Mouse (Mus musculus): ENCODE data around the gene Vps13d.
A peak's percentile ranks its signal among the peaks of the same experiment; 100 is the strongest.

The Vps13d gene

GRCm38 (mm10) chr4:145194559-145195162 lies at the start of gene Vps13d:
TSS of gene Vps13d (minus strand) at chr4:145195005.
- DNase-seq (ENCODE audit: low read depth, low spot score), result peak; percentile 88

GRCm38 (mm10) chr4:145242719-145243350 lies 48.0 kb upstream of the Vps13d start:
- no peak for DNase-seq (ENCODE audit: low read depth, low spot score)

GRCm38 (mm10) chr4:145240723-145241231 lies 46.0 kb upstream of the Vps13d start:
- DNase-seq (ENCODE audit: low read depth, low spot score), result peak; percentile 69

- peak; percentile 89 for DNase-seq (ENCODE audit: low read depth, low spot score)
These were observed 44.4 kb upstream of the Vps13d start for GRCm38 (mm10) chr4:145239049-145239830.

GRCm38 (mm10) chr4:145236027-145236426 lies 41.2 kb upstream of the Vps13d start:
- no peak for DNase-seq (ENCODE audit: low read depth, low spot score)

- DNase-seq (ENCODE audit: low read depth, low spot score), result peak; percentile 73
These were observed 38.9 kb upstream of the Vps13d start for GRCm38 (mm10) chr4:145233487-145234228.

- peak; percentile 42 for DNase-seq (ENCODE audit: low read depth, low spot score)
These were observed 36.9 kb upstream of the Vps13d start for GRCm38 (mm10) chr4:145231732-145232131.

GRCm38 (mm10) chr4:145230647-145231046 lies 35.8 kb upstream of the Vps13d start:
- DNase-seq (ENCODE audit: low read depth, low spot score), result no peak

GRCm38 (mm10) chr4:145229524-145230163 lies 34.8 kb upstream of the Vps13d start:
- DNase-seq (ENCODE audit: low read depth, low spot score), result no peak

GRCm38 (mm10) chr4:145229051-145229450 lies 34.2 kb upstream of the Vps13d start:
- no peak for DNase-seq (ENCODE audit: low read depth, low spot score)

GRCm38 (mm10) chr4:145224613-145225012 lies 29.8 kb upstream of the Vps13d start:
- no peak for DNase-seq (ENCODE audit: low read depth, low spot score)

- no peak for DNase-seq (ENCODE audit: low read depth, low spot score)
These were observed 27.3 kb upstream of the Vps13d start for GRCm38 (mm10) chr4:145222064-145222463.

- DNase-seq (ENCODE audit: low read depth, low spot score), result no peak
These were observed 26.6 kb upstream of the Vps13d start for GRCm38 (mm10) chr4:145221379-145221778.

GRCm38 (mm10) chr4:145220001-145220400 lies 25.2 kb upstream of the Vps13d start:
- DNase-seq (ENCODE audit: low read depth, low spot score), result no peak

GRCm38 (mm10) chr4:145219240-145219985 lies 24.6 kb upstream of the Vps13d start:
- peak; percentile 74 for DNase-seq (ENCODE audit: low read depth, low spot score)

GRCm38 (mm10) chr4:145217837-145218236 lies 23.0 kb upstream of the Vps13d start:
- peak; percentile 70 for DNase-seq (ENCODE audit: low read depth, low spot score)

- no peak for DNase-seq (ENCODE audit: low read depth, low spot score)
These were observed 22.2 kb upstream of the Vps13d start for GRCm38 (mm10) chr4:145217046-145217445.

GRCm38 (mm10) chr4:145215396-145215795 lies 20.6 kb upstream of the Vps13d start:
- no peak for DNase-seq (ENCODE audit: low read depth, low spot score)

GRCm38 (mm10) chr4:145214786-145215174 lies 20.0 kb upstream of the Vps13d start:
- no peak for DNase-seq (ENCODE audit: low read depth, low spot score)

GRCm38 (mm10) chr4:145213999-145214785 lies 19.4 kb upstream of the Vps13d start:
- peak; percentile 89 for DNase-seq (ENCODE audit: low read depth, low spot score)
